Mouse (Mus musculus): ENCODE data around the gene Pou2f2. TPM values are rescaled to one million over a fixed set of nuclear protein-coding genes. Genes with fewer than 3 reads are reported as not detected.
A peak's percentile ranks its signal among the peaks of the same experiment; 100 is the strongest.

Gene Pou2f2
- total RNA-seq, 2 experiments from 2014 or later = 7.1 to 11.8 TPM

DNA sequence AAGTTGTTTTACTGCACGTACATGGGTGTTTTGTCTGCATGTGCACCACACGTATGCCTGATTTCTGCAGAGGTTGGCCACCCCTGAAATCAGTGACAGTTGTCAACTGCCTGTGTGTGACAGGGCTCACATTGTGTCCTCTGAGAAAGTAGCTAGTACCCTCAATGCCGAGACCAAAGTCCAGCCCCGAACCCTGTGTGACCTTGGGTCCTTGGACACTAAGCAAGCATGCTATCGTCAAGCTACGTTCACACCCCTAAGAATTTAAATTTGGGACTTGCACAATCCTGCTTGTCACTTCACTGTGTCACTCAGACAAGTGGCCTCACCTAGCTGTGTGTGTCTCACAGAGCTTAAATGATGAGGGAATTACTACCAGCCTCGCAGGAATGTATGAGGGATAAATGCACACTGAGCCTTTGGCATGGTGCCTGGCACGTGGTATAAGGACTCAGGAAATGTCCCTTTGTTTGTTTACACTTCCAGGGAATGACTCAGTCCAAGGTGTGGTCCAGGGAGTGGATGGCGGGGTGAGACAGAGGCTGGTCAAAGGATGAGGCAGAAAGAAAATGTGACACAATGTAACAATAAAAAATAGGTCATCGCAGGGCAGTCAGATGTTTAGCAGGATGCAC lies 18.0 kb upstream of the Pou2f2 start:
- no peak for DNase-seq (ENCODE audit: extremely low spot score in 1 of 2, low spot score in 1 of 2)

DNA sequence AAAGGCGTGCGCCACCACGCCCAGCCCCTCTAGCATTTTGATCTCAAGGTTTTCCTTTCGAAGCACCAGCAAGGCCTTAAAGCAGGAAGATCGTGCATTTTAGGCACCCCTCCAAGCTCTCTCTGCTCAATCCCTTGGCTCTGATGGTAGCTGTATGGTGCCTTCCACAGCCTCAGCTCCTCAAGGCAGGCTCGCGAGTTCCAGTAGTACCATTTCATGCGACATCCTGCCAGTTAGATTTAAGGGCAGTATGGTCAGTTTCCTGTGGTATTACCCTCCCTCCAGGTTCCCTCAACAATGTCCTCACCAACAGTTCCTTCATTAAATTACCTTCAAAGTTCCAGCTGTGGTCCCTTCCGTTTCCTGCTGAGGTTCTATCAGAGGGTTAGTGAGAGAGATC lies 16.6 kb upstream of the Pou2f2 start:
- no peak for DNase-seq (ENCODE audit: extremely low spot score in 1 of 2, low spot score in 1 of 2)

DNA sequence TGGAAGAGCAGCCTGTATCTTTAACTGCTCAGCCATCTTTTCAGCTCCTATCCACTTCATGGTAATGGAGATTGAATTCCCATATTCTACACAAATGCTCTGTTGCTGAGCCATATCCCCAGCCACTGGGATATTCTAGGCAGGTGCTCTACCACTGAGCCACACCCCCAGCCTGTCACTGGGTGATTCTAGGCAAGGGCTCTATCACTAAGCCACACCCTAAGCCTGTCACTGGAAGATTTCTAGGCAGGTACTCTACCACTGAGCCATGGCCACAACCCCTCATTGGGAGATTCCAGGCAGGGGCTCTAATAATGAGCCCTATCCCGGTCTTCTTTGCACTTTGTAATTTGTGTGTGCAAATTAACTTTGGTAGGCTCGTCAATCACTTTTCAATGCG lies 15.6 kb upstream of the Pou2f2 start:
- DNase-seq (ENCODE audit: extremely low spot score in 1 of 2, low spot score in 1 of 2) = no peak

DNA sequence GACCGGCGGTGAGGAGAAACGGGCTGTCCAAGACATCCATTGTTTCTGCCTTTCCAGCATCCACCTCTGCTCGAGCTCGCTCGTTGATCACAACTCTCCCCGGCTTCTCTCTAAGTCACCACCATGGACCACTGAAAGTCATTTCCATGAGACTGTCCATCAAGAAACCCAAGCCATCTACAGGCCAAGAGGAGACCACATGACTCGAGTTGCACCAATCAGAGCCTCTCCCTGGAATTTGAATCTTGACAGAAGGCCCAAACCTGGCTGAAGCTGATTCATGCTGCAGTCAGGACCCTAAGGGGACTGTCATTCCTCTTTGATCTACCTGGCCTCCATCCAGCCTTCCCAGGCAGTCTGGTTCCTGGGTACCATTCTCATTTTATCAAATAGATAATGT lies 12.6 kb upstream of the Pou2f2 start:
- DNase-seq (ENCODE audit: extremely low spot score in 1 of 2, low spot score in 1 of 2) = no peak

DNA sequence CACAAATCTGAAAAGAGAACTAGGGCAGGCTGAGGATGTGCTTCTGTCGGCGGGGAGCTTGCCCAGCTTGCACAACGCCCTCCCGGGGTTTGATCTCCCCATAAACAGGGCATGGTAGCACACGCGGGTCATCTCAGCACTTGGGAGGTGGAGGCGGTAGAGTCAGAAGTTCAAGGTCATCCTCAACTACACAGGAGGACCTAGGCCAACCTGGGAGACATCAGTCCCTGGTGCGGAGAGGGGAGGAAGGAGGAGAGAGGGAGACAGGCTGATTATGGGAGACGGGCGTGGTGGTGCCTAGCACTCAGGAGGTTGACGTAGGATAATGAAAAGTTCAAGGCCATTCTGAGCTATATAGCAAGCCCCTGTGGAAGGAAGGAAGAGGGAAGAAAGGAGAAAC lies 11.3 kb upstream of the Pou2f2 start:
- no peak for DNase-seq (ENCODE audit: extremely low spot score in 1 of 2, low spot score in 1 of 2)

DNA sequence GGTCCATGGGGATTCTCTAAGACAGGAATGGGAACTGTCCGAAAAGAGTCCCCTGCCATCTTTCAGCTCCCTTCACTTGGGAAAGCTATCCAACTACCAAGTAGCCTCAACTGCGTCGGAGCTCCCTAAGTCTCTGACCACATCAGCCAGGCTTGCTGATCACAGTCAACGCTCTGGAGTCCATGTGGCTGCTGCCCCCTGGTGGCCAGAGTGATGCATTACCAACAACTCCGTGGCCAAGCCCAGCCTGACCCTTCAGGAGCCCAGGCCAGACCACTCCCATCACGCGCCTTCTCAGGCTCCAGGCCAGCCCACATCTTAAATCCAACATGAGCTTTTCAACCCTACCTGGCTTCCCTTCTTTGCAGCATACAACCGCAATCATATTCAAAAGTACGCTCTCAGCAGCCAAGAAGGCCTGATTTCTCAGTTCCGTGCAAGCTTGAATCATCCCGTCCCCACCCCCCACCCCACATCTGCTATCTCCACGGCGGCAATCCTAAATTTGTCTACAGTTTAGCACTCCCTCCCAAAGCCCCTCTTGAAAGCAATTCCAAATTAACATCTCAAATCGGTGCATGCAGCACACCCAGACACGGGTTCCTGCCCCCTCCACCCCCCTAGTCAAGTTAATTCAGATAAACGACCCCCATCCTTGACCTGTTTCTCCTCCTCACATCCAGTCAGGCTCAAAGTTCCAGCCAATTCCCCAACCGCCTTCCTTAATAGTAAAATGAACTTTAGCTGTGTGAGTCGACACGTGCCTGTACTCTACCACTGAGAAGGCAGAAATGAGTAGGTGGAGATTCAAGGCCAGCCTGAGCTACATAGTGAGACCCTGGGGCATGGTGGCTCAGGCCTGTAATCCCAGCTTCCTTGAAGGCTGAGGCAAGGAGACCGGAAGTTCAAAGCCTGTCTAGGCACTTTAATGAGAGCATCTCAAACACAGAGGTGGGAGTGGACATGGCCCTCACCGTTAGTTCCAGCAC lies 8.4 kb upstream of the Pou2f2 start:
- DNase-seq (ENCODE audit: extremely low spot score in 1 of 2, low spot score in 1 of 2) = peak; percentile 91 to 94

DNA sequence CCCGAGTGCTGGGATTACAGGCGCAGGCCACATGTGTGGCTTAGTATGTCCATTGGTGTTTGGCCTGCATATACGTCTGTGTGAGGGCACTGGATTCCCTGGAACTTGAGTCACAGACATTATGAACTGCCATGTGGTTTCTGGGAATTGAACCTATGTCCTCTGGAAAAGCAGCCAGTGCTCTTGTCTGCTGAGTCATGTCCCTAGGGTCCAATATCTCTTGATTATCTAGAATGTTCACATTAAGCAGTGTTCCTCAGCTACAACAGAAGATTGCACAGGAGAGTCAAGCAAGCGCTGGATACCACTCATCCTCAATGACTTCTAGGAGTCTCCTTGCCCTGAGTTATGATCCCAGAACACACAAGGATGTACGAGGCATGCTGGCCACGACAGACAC lies 4.6 kb upstream of the Pou2f2 start:
- no peak for DNase-seq (ENCODE audit: extremely low spot score in 1 of 2, low spot score in 1 of 2)

DNA sequence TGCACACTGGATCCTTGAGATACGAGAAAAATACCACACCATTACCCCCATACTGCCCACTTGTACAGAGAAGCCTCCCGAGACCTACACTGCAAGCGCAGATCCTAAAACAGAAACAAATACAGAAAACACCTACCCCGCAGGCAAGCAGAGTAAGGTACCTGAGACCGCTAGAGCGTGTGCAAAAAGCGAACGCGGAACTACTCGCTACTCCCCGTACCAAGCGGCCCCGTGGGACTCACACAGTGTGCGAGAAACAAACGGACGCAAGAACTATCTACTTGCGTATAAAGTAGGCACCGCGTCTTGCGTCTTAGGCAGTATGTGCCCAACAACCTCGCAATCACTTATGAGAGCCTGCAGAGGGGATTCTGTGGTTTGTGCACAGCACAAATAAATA lies 2.3 kb upstream of the Pou2f2 start:
- no peak for DNase-seq (ENCODE audit: extremely low spot score in 1 of 2, low spot score in 1 of 2)

DNA sequence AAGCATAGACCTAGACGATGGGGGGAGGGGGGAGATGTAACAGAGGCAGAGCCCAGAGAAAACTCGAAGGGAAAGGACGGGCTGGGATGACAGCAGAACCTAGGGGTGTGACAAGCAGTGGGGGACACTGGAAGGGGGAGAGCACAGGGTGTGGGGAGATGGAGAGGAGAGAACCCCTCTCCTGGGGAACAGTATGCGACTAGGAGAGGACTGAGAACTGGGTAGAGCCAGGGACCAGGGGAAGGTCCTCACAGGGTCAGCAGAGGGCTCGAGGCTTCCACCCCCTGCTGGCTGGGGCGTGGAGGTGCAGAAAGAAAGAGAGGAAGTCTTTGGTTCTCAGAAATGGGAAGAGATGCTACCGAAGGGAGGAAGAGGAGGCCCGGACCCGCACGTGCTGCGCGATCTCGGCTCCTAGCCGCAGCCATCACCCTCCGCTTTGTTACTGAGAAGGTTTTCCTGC lies 1.8 kb upstream of the Pou2f2 start:
- DNase-seq (ENCODE audit: extremely low spot score in 1 of 2, low spot score in 1 of 2) = peak in 1 of 2 experiments; percentile 35

DNA sequence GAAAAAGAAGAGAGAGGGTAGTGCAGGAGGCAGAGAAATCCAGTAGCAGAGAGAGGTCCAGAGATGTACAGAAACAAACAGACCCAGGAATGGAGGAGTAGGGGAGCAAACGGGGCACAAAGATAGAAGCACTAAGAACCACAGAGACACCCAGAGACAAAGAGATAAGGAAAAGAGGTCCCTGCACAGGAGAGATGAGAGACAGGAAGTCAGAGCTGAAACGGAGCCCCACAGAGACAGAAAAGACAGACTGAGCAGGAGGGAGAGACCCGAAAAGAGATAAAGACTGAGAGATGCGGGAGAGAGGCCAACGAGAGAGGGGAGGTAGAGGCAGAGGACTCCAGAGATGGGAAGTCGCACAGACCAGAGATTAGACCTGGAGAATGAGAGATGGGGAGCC lies 986 bp upstream of the Pou2f2 start:
- DNase-seq (ENCODE audit: extremely low spot score in 1 of 2, low spot score in 1 of 2) = no peak

DNA sequence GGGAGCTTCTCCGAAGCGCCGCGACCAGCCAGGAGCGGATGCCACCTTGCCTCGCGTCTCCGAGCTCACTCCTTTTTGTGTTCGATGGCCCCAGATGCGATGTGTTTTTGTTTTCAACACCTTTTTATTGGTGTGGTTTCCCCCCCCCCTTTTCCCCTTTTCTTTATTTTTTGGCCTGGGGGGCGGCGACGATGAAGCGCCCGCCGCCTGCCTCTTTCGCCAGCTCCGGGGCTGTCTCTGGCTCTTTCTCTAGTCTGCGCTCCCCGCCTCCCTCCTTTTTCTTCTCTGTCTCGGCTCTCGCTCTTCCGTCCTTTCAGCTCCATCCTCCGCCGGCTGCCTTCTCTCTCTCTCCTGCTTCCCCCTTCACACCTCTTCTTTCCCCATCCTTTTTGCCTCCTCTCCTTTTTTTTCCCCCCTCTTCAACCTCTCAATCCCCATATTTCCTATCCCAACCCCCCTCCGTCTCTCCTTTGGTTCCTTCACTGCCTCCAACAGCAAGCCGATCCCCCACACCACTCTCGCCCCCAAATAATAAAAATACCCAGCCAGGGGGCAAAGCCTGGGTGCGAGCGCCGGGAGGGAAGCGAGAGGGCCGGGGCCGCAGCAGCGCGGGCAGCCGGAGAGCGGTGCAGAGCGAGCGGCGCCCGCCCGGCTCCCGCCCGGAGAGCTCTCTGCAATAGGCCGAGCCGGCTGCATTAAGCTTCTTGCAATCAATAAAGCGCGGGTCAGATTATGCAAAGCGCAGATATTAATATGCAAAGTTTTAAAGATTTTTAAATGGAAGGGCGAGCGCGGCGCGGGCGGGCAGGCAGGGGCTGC lies 530 bp downstream of the Pou2f2 start:
- peak; percentile 26 to 35 for DNase-seq (ENCODE audit: extremely low spot score in 1 of 2, low spot score in 1 of 2)

DNA sequence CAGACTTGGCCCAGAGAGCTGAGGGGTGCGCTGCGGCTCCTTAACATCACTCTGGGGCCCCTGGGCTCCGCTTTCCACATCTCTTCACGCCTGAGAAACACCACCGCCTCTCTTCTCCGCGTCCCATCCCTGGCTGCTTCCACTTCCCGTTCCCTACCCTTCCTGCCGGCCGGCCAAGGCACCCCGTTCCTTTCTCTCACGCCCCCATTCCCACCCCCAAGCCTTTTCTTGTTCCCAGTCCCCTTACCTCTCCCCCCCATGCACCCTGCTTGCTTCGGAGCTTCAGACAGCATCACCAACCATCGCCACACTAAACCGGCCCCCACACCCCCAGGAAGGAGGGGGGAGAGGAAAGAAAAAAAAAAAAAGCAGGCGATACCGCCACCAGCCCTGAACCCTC lies 1.2 kb downstream of the Pou2f2 start:
- no peak for DNase-seq (ENCODE audit: extremely low spot score in 1 of 2, low spot score in 1 of 2)

DNA sequence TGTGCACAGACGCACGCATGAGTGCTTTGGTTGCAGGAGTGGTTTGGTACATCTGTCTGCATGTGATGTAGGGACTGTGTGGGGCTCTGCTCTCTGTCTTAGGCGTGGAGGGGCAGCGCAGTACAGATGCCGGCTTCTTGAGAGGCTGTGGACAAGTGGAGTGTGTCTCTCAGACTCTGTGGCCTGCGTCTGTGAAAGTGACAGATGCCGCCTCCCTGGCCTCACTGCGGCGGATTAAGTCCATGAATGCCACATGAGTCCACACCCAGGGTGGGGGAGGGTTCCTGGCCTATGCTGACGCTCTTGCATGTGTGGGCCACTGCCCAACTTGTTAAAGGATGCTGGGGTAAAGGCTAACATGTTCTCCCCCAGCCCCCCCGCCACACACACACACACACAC lies 5.2 kb downstream of the Pou2f2 start:
- no peak for DNase-seq (ENCODE audit: extremely low spot score in 1 of 2, low spot score in 1 of 2)

DNA sequence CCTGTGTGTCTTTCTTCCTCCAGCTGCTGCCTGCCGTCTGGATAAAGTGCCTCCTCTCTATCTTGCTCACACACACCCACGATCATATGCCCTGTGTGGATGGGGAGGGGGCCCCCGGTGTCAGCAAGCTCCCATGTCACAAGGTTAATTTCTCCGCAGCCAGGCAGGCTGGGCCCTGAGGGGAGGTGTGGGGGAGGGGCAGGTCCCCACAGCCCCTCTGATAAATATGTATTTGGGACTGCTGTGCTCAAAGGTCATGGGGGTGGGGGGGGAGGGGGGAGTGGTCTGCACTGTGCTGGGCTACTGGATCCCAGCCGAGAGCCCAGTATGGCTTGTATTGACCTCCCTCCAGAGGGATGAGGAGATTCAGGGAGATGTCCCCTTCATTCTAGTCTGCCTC lies 6.9 kb downstream of the Pou2f2 start:
- DNase-seq (ENCODE audit: extremely low spot score in 1 of 2, low spot score in 1 of 2) = no peak

DNA sequence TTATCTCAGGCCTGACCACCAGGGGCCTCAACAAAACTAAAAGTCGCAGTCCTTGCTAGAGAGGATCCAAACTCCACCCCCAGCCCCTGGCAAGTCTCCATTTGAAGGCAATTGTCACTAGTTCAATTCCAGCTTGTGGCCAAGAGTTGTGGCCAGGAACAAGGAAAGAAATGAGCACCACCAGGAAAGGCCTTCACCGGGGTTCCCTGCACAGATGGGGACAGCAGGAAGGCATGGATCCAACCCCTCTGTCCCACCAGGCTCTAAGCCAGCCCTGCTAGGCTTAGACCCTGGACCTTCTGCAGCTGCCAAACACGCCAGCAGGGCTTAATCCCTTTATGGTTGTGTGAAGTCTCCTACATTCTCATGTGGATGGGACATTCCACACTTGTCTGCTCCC lies 8.9 kb downstream of the Pou2f2 start:
- no peak for DNase-seq (ENCODE audit: extremely low spot score in 1 of 2, low spot score in 1 of 2)

DNA sequence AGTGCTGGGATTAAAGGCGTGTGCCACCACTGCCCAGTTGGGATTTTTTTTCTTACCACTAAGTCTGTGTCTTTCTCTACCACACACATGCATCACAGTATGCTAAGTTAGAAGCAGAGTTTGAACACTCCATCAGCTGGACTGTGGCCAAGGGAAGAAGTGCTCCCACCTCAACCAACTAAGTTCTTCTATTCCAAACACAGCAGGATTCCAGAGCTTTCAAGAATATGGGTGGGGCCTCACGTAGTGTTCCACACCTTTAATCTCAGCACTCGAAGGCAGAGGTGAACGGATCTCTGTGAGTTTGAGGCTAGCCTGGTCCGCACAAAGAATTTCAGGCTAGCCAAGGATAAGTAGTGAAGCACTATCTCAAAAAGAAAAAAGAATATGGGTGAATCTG lies 13.4 kb downstream of the Pou2f2 start:
- no peak for DNase-seq (ENCODE audit: extremely low spot score in 1 of 2, low spot score in 1 of 2)

DNA sequence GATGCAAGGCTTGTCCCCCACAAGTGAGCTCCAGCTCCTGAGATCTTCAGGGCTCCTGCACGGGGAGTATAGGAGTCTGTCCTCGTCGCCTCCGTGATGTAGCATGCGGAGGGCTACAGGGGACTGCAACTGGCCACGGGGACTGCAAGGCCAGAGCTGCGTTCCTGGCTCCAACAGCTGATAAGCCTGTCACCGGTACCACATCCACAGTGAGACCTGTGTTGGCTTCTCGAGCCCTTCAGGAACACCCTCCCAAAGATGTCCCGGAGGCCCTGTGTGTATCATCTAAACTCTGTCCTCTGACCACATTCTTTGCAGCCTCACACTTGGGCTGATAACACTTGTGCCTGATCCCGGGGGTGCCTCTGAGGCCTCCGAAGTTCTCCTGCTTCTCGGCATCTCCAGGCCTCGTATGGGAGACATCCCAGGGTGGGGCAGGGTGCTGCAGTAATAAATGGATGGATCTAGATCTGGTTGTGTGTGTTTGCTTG lies 23.3 kb downstream of the Pou2f2 start:
- DNase-seq (ENCODE audit: extremely low spot score in 1 of 2, low spot score in 1 of 2) = no peak

DNA sequence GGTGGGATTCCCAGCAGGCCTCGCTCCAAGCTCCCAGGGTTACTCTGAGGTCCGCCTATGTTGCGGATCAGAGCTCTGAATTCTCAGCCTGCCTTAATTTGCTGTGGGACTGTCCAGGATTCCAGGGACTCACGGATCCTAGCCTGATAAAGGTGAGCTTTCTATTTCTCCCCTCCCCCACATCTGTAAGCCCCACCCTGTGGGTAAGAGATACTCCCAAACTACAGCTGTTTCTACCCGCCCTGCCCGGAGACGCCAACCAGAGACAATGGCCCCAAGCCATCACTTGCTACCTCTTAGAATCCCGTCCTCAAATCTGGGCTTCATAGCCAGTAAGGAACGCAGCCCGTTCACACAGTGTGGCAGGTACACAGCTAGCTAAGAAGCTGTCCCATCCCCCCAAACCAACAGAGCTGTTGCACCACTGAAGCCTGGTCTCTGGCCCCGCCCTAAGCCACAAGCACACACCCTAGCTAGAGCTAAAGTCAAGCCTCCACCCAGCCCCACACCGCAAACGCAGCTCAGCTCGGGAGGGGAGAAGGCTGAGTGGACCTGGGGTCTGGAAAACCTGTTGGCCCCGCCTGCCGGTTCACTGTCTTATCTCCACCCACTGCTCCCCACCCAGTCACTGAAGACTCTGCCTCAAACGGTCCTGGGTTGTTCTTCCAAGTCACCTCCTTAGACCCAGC lies 23.9 kb downstream of the Pou2f2 start:
- no peak for DNase-seq (ENCODE audit: extremely low spot score in 1 of 2, low spot score in 1 of 2)

DNA sequence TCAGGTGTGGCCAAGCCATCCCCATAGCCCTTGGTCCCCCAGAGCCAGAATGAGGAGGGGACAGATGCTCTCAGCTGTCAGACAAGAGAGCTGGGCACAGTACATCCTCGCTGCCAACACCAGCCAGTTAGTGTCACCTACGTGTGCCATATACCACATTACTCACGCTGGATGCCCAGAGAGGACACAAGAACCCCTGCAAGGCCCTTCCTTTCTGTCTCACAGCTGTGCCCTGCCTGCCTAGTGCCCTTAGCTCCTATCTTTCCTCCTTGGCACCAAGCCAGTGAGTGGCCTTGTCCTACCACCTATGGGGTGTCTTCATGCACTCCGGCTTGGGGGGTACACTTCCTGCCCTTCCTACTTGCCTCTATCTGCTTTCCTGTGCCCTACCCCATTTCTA lies 24.9 kb downstream of the Pou2f2 start:
- no peak for DNase-seq (ENCODE audit: extremely low spot score in 1 of 2, low spot score in 1 of 2)

DNA sequence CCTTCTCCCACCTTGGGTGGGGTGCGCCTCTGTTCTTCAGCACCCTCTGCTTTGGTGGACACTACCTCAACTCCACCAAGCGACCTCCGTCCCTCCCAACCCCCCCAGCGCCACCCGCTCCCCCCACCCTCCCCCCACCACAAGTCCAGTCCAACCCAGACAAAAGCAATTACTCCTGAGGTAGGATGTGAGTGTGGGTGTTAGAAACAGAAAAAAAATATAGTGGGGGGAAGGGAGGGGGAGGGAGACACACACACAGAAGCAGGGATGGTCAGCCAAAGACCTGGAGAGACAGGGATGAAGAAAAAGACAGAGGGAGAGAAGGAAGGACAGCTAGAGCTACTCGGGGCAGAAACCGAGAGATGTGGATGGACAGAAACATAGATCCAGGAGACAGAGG lies 25.7 kb downstream of the Pou2f2 start:
- no peak for DNase-seq (ENCODE audit: extremely low spot score in 1 of 2, low spot score in 1 of 2)
